Mouse (Mus musculus): ENCODE results near the gene Rabl3.

Rabl3 gene

DNA sequence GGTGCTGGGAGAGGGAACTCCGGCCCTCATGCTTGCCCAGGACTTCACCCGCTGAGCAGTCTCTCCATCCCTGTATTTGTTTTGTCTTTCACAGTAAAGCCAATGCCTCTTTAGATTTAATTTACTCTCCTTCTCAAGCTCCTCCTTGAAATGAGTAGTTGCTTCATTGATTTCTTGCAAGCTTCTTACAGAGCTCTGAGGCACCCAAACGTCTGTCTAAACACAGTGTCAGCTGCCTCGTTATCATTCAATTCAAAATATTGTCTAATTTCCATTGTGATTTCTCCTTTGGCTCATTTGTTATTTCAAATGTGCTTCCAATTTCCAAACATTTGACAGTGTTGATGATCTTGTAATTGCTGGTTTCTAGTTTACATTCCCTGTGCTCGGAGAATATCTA, 6.6 kb downstream of the Rabl3 start:
- no peak for DNase-seq (ENCODE audit: low read depth, low spot score)

DNA sequence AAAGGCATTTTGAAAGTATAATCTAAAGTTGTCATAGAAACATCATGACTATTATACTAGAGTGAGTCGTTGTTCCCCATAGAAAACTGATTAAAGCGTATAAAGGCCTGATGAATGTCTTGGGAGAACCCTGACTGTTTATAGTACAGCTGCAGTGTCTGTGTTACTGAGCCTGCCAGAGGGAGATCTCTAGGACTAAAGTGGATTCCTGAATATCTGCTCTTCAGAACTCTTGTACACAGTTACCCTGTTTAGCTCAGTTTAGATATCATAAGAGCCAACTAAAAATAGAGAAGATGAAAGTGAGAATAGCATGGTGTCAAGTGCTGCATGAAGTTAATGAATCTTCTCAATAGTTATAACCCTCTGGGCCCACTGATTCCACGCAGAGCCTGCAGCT, 10.6 kb downstream of the Rabl3 start:
- no peak for DNase-seq (ENCODE audit: low read depth, low spot score)

DNA sequence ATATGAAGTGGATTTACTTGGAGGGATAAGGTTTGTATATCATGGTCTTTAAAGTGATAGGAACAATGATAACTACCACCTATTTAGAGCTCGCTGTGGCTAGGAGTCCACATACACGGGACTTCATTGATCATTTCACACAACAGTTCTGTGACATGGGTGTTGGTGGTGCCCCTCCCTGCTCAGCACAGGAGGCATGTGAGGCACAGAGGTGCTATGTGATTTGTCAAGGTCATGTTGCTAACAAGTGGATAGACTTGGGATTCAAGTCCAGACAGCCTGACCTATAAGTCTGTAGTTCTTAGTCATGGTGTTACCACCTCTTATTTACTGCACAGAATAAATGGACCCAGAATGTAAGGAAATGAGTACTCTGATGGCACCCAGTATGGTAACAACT, 11.3 kb downstream of the Rabl3 start:
- DNase-seq (ENCODE audit: low read depth, low spot score): no peak

DNA sequence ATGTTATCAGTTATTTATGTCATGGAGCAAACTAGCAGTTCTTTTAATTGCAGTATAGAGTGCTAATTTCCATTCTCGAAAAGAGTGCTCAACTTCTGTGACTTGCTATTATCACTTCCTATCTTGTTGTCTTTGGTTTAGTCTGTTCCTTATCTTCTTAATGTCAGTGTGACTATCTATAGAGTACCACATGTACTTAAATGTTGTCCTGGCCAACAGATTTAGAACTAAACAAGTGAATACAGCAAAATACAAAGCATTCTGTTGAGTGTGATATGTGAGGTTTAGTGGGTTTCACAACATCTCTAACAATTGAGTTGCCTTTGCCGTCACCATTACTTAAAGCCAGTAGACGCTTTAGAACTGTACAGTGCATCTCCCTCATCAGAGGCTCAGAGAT, 13.1 kb downstream of the Rabl3 start:
- no peak for DNase-seq (ENCODE audit: low read depth, low spot score)

DNA sequence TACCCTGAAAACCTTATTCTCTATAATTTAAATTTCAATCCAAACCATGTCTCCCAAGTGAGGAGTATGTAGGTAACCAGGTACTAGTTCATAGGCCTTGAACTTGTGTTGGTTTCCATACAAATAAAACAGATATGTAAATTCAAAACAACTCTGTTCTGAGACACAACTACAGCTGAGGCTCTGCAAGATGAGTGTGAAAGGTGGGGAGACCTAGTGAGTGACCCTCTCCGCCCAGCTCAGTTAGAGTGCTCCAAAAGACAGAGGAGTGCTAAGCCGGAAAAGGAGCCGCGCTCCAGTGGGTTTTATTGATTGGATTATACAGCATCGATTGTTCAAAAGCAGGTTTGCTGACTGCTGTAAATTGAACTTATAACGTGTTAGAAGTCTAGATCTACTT, 22.7 kb downstream of the Rabl3 start:
- DNase-seq (ENCODE audit: low read depth, low spot score): no peak

DNA sequence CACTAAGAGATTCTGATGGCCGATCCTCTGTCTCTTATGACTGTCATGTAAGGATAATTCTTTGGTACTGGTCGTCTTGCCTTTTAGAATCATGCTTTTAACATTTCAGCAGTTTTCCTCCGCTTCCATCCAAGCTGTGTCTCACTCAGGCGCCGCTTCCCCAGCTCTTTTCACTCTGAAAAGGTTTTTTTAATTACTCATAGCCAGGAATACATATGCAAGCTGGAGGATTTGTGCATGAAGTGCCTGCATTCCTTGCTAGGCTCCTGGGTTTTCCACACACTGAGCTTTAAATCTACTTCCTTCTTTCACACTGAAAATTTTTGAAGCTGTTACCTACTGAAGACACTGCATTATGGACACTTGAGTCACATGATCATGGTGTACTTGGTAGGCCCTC, 23.3 kb downstream of the Rabl3 start:
- no peak for DNase-seq (ENCODE audit: low read depth, low spot score)

DNA sequence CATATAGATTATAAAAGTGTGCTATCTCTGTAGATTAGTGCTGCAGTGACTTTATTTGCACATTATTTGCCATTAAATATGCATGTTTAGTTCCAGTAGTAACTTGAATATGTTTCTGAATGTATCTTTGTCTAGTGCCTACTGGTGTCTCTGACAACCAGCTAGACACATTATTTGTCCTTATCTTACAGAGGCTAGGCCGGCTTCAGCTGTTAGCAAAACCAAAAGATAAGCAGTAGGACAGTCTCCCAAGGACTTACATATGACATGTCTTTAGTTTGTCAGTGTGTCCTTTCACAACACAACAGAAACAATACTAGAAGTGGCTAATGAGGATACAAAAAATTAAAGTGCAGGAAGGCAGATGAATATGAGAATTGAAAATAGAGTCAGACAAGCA, 25.4 kb downstream of the Rabl3 start:
- no peak for DNase-seq (ENCODE audit: low read depth, low spot score)

DNA sequence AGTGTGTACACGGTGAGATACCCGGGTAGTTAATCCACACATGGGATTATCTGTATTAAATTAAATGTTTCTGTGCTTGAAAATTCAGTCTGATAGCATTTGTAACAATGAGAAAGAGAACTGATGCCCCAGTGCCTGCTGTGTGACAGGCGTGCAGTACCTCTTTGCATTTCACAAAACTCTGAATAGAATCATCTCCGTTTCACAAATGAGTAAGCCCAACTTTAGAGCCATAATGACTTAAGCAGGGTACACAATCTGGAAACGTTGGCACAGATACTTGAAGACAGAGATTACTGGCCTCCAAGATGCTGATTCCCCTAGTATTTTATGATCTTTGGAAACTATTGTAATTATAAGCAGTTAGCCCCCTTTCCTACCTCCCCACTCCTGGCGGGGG, 26.4 kb downstream of the Rabl3 start:
- no peak for DNase-seq (ENCODE audit: low read depth, low spot score)

DNA sequence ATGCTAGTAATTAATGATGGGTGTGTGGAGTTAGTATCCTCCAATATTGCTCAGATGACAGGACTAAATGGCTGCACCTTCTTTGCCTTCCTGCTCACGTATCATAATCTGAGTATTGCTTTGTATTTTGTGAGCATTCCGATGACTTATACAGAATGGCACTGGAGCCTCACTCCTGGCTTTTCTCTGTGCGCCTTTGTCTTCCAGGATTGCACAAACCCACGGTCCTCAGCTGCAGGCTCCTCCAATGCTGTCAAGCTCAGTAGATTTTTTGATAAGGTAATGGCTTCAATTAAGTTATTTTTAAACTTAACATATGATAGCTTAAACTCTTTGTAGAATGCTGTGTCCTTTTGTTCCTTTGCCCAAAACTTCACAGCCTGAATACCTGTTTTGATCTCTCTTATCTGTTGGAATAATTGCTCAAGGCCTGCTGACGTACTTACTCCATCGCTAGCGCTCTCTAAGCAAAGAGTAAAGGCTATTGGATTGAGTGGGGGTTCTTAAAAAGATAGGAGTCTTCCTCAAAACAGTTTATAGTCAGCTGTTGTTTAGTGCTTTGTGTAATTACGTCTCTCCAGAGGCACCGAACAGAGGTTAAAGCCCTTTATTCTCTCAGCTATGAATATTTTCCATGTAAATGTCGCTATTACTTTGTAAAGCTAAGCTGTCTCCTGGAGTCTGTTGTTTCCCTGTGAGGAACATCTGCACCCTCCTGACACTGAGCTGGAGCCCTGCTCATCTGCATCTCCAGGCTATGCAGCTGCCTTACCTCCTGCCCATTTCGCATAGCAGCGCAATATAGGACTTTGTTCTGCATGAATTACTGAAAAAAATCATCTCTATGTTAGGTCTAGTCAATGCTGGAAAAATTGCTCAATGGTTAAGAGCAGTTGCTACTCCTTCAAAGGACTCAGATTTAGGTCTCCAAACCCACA, 27.7 kb downstream of the Rabl3 start:
- DNase-seq (ENCODE audit: low read depth, low spot score): no peak

DNA sequence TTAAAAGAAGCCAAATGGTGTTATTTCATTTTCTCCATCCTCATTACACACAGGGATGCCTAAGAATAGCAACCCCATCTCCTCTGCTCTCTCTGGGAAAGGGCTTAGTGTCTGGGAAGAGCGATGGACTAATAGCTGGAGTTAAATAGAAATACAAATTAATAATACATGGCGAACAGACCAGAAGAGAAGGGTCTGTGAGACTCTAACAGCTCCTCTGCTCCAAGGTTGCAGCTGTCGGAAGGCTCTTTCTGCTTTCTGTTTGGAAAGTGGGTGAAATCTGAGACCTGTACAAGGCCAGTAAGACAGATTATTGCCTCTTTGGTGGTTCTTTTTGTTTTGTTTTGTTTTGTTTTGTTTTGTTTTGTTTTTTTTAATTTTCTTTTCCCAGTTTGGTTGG, 31.9 kb downstream of the Rabl3 start:
- DNase-seq (ENCODE audit: low read depth, low spot score): no peak

DNA sequence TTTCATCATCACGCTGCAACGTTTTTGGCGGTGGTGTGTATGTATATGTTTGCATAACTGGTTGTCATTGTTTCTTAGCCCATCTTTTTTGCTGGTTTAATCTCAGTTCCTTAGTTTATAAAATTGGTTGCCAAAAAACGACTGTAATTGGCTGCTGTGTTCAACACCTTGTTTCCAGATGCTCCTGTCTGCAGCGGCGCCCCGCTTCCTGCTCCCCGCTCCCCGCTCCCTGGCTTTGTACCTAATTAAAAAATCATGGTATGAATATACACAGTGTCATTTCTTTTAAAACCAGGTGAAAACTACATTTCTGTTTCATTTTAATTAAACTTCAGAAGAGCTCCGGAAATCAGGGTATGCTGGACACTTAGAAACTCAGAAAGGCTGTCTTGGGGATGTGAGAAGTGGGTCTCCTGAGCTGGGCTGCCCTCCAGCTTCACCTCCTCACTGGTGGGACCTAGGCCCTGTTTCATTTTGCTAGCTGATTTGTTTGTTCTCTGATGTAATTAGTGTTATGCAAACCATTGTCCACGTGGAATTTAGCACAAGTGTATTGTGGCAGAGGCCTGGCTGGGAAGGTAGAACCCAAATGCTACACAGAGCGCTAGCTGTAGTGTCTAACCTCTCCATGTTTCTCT, 32.6 kb downstream of the Rabl3 start:
- no peak for DNase-seq (ENCODE audit: low read depth, low spot score)

DNA sequence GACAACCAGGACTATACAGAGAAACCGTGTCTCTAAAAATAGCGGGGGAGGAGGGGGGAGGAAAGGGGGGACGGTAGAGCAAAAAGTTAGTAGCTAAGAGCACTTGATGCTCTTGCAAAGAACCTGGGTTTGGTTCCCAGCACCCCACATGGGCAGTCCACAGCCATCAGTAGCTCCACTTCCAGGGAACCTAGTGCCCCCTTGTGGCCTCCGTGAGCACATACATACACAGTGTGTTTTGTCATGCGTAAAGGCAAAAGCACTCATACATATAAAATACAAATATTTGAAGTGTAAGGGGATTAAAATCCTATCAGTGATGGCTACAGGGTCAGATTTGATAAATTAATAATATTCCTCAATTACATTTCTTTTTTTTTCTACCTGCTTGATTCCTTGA, 33.4 kb downstream of the Rabl3 start:
- no peak for DNase-seq (ENCODE audit: low read depth, low spot score)

DNA sequence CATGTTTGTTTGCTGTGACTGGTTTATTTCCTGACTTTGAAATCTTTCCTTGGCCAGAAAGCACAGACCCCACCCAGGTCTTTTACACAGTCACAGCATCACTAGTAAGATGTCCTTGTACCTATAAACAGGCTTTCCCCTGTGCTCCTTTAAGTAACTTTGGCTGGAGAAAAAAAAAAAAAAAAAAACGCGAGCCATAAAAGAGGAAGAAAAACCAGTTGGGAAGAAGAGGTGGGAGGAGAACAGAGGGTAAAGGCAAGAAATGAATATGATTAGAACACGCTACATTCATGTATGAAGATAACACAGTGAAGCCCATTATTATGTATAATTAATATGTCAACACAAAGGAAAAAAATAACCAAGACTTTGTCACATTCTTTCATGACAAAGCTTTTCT, 35.6 kb downstream of the Rabl3 start:
- no peak for DNase-seq (ENCODE audit: low read depth, low spot score)

DNA sequence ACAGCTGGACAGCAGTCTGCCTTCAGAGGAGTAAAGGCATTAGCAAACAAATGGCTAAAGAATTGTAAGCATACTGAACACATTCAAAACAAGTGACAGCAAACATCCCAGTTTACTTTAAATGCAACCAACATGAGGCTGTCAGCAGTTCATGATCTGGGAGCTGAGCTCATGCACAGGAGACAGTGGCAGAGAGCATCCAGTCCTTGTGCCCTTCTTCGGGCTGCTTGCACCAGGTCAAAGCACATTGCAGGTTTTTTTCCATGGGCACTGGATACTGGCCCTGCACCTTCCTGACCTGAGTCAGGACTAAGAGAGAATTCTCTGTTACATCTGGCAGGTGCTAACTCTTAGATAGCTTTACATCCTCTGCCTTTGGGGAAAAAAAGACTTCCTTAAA, 39.9 kb downstream of the Rabl3 start:
- no peak for DNase-seq (ENCODE audit: low read depth, low spot score)

DNA sequence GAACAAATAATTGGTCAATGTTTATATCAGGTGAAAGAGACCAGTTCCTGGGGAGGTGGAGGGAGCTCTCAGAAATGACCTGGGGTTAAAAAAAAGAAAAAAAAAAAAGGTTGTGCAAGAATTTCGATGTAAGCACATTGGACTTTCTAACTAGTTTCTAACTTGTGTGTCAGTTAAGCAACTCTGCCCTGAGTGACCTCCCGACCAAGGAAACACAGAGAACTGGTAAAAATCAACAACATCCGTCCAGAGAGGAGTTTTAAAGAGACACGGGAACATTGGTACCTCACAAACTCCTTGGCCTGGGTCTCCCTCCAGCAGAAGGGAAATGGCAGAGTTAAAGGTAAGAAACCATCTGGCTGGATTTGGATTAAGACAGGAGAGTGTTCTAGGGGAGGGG, 40.3 kb downstream of the Rabl3 start, which contains the start of gene Hgd:
TSS of gene Hgd (plus strand) at position 160 of the 400 bp plus-strand sequence.
- DNase-seq (ENCODE audit: low read depth, low spot score): no peak

DNA sequence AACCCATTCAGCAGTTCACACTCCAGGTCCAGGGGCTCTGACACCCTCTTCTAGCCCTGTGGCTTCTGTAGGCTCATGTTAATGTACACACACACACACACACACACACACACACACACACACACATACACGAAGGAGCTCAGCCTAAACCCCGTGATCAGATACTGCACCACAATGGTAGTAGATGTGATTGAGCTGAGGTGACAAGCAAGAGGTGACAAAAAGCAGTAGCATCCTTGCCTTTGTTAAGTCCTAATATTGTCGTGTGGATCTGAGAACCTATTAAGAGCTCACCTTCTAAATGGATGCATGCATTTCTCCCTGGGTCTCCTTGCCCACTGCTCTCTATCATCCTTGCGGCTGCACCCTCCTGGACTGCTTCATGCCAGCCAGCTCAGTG, 41.0 kb downstream of the Rabl3 start:
- no peak for DNase-seq (ENCODE audit: low read depth, low spot score)

DNA sequence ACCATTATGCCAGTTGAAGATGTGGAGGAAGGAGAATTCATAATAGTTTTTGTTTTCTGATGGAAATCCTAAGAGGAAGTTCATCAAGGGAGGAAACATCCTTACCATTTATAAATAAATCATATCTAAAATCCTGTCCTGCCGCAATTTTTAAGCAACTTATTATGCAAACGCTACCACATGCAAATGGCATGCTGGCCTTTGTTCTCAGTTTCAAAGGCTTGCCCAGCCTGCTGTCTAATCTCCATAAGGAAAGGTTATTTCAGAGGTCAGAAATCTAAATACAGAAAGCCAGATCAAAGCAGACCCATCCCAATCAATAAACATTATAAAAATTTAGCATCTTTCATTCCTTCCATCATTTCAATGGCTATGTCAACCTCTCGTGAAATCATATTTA, 42.2 kb downstream of the Rabl3 start:
- no peak for DNase-seq (ENCODE audit: low read depth, low spot score)

DNA sequence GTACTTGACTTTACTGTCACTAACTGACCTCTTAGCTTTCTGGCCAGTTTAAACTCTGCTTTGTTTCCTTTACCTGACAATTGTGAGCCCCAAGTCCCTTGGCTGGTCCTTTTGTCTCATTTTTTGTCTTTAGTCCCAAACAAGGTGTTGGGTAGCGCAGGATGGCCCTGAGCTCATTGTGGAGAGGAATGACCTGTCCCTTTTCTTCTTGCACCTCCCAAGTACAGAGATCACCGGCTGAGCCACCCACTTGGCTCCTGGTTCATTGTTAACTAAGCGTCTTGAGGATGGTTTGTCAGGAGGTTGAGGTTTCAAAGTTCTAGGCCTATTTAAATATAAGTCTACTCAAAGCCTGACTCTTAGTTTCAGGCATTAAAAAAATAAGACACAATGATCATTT, 43.6 kb downstream of the Rabl3 start:
- DNase-seq (ENCODE audit: low read depth, low spot score): no peak

DNA sequence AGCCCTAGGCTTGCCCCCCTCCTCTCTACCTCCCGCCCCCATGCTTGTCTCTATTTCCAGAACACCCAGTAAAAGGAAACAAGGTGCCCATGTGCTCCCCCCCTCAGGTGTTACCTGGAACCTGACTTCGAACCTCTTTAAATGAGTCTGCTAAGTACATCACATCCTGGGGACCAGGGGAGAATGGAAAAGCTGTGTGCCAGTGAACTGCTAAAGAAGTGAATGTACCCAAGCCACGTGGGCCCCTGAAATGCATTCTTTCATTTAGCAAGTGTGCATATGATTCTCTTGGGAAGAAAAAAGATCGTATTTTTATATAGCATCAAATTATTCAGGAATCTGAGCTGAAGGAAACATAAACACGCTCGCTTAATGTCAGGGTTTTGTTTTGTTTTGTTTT, 44.1 kb downstream of the Rabl3 start:
- no peak for DNase-seq (ENCODE audit: low read depth, low spot score)

DNA sequence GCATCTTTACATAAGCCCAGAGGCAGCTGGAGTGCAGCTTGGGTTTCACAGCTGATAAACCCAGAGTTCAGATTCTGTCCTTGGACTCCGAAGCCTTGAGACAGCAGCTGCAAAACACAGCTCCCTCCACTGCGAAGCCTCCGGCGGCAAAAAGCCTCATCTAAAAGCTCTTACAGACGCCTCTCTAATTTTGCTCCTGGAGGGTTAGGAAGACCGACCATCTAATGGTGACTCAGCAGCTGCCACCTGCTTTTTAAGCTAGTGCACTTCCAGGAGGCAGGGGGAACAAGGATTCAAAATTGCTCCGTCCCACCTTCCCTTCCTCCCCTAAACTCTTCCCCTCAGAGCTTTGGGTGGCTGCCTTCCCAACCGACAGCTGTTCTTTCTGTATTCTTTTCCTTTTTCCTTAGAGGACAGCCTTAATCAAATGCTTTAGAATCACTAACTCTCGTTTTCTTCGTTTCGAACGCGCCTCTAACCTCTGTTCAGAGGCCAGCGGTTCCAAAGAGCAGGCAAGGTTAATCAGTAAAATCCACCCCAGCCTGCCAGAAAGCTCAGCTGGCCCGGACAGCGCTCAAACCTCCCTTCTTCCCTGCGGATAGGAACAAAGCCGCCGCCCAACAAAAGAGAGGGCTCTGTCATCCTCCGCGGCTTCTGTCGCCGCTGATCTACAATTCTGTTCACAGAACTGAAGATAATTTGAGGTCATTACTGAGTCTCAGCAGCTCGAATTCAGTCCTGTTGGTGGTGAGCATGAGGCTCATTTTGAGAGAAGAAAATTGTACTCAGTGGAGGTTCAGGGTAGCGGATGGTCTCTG, 44.7 kb downstream of the Rabl3 start:
- no peak for DNase-seq (ENCODE audit: low read depth, low spot score)

DNA sequence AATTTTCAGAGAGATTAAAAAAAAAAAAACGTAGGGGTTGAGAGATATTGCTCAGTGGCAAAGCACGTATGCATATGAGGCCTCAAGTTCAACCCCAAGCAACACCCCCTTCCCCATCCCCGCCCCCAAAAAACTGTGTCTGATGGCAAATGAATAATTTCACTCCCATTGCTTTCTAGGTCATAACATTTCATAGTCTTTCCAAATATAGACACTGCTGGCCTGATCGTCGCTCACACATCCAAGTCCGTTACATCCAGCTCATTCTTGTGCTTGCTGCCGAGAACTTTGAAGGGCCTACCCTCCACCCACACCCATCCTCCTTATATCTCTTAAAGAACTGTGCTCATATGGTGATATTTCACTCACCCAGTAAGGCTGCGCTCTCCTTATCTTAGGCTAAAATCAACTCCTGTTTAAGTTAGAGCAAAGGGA, 45.5 kb downstream of the Rabl3 start:
- no peak for DNase-seq (ENCODE audit: low read depth, low spot score)

DNA sequence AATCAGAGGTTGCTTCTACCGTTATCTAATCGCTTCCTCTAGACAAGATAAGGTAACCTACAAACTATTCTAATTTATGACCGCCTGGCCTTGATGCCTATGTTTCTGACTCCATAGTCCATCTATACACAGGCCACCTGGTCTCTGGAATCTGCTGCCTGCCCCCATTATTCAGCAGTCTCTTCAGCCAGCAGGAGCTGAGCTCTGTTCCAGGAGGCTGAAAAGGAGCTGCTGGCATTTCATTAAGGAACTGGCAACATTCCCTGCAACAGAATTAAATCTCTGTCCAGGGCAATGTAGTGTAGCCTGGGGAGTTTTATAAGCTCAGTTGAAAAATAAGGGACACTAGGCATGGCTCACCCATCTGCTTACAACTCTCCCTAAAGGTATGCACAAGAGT, 51.2 kb downstream of the Rabl3 start:
- DNase-seq (ENCODE audit: low read depth, low spot score): no peak

Data from 3T3-L1 (cell line).